Mouse (Mus musculus): ENCODE measurements around the gene Lamb1. TPM values are rescaled to one million over a fixed set of nuclear protein-coding genes. Genes with fewer than 3 reads are reported as not detected.

Lamb1 gene
- polyA plus RNA-seq, 1 experiment from 2014 or later, result 24.4 TPM

DNA sequence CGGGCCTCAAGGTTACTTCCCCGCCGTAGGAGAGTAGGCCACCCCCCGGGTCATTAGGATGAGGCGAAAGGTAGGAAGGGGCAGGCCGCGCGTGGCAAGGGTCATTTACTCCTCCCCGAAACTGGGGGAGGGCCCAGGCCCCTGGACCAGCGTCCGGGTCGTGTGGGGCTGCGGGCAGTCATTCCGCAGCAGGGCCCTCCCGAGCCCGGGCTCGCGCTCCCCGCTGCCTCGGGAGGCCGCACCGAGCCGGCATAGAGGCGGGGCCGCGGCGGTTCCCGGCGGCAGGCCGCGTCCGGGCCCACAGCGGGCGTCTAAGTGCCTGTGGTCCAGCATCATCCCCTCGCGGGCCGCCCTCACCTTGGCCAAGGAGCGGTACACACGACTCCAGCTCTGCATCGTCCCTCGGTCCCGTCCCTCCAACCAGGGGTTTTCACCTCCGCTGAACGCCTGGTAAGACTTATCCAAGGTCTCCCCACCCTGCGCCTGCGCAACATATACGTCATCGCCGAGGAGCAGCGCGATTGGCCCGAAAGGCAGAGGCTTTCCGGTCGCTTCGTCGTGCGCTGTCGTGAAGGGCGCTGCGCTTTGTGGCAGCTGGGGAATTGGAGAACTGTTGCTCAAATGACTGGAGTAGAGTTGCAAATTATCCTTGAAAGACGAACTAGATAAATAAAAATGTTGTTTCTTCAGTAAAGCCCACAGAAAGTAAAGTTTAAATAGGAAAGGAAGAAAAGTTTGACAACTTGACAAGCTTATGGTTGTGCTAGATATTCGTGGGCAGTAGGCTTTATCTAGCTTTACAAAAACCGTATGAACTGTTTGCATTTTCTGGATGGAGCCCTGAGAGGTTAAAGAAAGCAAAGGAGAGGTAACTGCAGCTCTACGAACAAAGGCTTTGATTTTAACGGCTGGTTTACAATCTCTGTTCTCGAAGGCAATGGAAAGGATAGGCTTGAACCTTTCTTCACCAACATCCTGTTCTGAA is 86.2 kb downstream of the Lamb1 start, which contains the start of gene Dld:
Gene Dld, minus strand, starts transcription at position 510 of the 985 bp plus-strand sequence.
- Histone ChIP-seq H3K36me3 (ENCODE audit: control insufficient read depth, insufficient read depth, low read length) (no peaks in the 10 kb centered on the region), H3K9ac (ENCODE audit: low read length) (peak within 1 kb of the TSS; percentile 85), H3K27ac (ENCODE audit: low read depth, low read length) (peak within 1 kb of the TSS; percentile 38; the same call in 1 of the 2 replicates), H3K9me3 (ENCODE audit: control insufficient read depth, low read length) (no peaks in the 10 kb centered on the region), H3K27me3 (ENCODE audit: control insufficient read depth, insufficient read depth, low read length) (no peaks in the 10 kb centered on the region), H3K4me2 (ENCODE audit: low read depth, low read length, severe bottlenecking) (peak within 1 kb of the TSS; percentile 71), H3K4me3 (ENCODE audit: low read depth, low read length) (peak within 1 kb of the TSS; percentile 85), H3K4me1 (replicated peaks; ENCODE audit: control insufficient read depth, insufficient read depth, low read length) (no peaks in the 10 kb centered on the region; the same call in 1 of the 2 replicates)
- ATAC-seq (replicated peaks; ENCODE audit: low FRiP score), result peak; percentile 100
- peak; percentile 95 for DNase-seq (ENCODE audit: low spot score)
- WGBS, result 6% methylated on average over 64 of the region's 66 CpGs

DNA sequence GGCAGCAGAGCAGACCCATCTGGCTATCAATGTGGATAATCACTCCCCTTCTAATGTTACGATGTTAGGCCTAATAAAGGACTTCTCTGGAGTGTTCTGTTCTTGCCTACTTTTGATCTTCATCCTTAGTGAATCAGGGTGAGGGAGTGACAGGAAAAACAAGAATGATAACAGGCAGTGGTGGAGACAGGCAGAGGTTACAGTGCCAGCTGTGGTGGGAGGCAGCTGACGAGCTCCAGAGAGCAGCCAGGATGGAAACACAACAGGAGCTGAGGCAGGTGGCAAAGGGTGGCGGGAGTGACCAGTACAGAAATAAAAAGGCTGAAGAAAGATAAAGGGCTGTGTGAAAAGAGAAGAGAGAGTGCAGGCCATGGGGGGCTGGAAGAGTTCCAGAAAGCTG is 101.4 kb downstream of the Lamb1 start:
- Histone ChIP-seq H3K4me2 (ENCODE audit: low read depth, low read length, severe bottlenecking) (no peak overlapping the region), H3K9ac (ENCODE audit: low read length) (no peak overlapping the region), H3K4me1 (replicated peaks; ENCODE audit: control insufficient read depth, insufficient read depth, low read length) (no peaks in the 10 kb centered on the region), H3K27ac (ENCODE audit: low read depth, low read length) (no peak overlapping the region), H3K36me3 (ENCODE audit: control insufficient read depth, insufficient read depth, low read length) (no peaks in the 10 kb centered on the region), H3K9me3 (ENCODE audit: control insufficient read depth, low read length) (no peaks in the 10 kb centered on the region), H3K27me3 (ENCODE audit: control insufficient read depth, insufficient read depth, low read length) (no peaks in the 10 kb centered on the region), H3K4me3 (ENCODE audit: low read depth, low read length) (no peak overlapping the region)
- no peak for DNase-seq (ENCODE audit: low spot score)
- 72% methylated on average over 3 of the region's 3 CpGs for WGBS
- no peak for ATAC-seq (replicated peaks; ENCODE audit: low FRiP score)

DNA sequence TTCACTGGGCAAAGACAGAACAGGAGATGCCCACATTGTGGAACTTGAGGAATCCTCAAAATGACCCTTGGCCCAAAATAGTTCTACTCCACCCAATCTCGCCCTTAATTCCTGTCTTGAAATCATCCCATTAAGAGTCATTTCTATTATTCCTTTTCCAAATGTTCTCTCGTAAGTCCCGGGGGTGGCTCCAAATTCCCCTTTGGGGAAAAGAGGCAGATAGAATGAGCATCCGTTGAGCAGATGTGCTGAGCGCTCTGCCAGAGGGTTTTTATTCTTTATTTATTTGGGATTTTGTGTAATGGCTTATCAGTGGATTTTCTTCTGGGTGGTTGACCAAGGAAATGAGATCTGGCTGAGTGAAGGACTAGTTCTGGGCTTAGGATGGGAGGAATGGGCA is 102.7 kb downstream of the Lamb1 start:
- 83% methylated on average over 5 of the region's 5 CpGs for WGBS
- H3K4me2 ChIP-seq (ENCODE audit: low read depth, low read length, severe bottlenecking), result no peak overlapping the region
- H3K27ac ChIP-seq (ENCODE audit: low read depth, low read length), result no peak overlapping the region
- H3K36me3 ChIP-seq (ENCODE audit: control insufficient read depth, insufficient read depth, low read length), result no peaks in the 10 kb centered on the region
- H3K4me3 ChIP-seq (ENCODE audit: low read depth, low read length), result no peak overlapping the region
- H3K9me3 ChIP-seq (ENCODE audit: control insufficient read depth, low read length), result no peaks in the 10 kb centered on the region
- DNase-seq (ENCODE audit: low spot score), result no peak
- no peaks in the 10 kb centered on the region for H3K27me3 ChIP-seq (ENCODE audit: control insufficient read depth, insufficient read depth, low read length)
- H3K9ac ChIP-seq (ENCODE audit: low read length), result no peak overlapping the region
- no peak for ATAC-seq (replicated peaks; ENCODE audit: low FRiP score)
- H3K4me1 ChIP-seq (replicated peaks; ENCODE audit: control insufficient read depth, insufficient read depth, low read length), result no peaks in the 10 kb centered on the region

DNA sequence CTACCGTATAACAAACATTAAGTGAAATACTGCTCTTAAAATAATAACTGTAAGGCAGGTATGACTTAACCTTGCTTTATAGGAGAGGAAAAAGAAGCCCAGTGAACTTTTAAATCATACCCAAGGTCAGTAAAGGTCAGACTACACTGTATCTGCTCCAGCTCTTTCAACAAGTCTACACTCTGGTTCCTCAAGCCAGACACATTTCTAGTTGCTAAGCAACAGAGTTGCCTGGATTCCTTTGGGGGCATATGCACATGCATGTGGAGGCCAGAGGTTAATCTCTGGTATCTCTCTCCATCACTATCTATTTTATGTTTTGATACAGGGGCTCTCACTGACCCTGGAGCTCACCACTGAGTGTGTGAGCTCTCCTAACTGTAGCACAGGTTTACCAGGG is 104.1 kb downstream of the Lamb1 start:
- Histone ChIP-seq H3K27ac (ENCODE audit: low read depth, low read length) (no peak overlapping the region), H3K4me1 (replicated peaks; ENCODE audit: control insufficient read depth, insufficient read depth, low read length) (no peaks in the 10 kb centered on the region), H3K27me3 (ENCODE audit: control insufficient read depth, insufficient read depth, low read length) (no peaks in the 10 kb centered on the region), H3K36me3 (ENCODE audit: control insufficient read depth, insufficient read depth, low read length) (no peaks in the 10 kb centered on the region), H3K9ac (ENCODE audit: low read length) (no peak overlapping the region), H3K4me2 (ENCODE audit: low read depth, low read length, severe bottlenecking) (no peak overlapping the region), H3K4me3 (ENCODE audit: low read depth, low read length) (no peak overlapping the region), H3K9me3 (ENCODE audit: control insufficient read depth, low read length) (no peaks in the 10 kb centered on the region)
- ATAC-seq (replicated peaks; ENCODE audit: low FRiP score), result no peak
- WGBS, result 97% methylated on average over 1 of the region's 1 CpGs
- no peak for DNase-seq (ENCODE audit: low spot score)

DNA sequence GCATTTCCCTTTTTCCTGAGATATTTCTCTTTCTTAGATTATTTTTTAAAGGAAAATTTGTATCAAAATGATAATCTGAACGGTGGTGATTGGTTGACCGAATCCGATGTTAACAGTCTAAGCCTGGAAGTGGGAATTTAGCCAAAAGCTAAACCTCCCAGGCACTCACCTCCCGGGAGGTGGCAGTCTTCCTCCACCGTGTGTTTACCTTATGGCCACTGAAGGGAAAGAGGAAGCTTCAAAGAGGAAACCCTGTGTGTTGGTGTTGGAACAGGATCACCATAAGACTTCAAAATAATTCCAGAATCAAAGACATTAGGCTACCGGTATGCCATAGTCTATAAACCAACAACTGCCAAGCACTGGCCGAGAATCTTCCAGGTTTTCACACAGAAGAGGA is 104.6 kb downstream of the Lamb1 start:
- ATAC-seq (replicated peaks; ENCODE audit: low FRiP score) (no peak), DNase-seq (ENCODE audit: low spot score) (no peak)
- Histone ChIP-seq H3K27me3 (ENCODE audit: control insufficient read depth, insufficient read depth, low read length) (no peaks in the 10 kb centered on the region), H3K36me3 (ENCODE audit: control insufficient read depth, insufficient read depth, low read length) (no peaks in the 10 kb centered on the region), H3K9me3 (ENCODE audit: control insufficient read depth, low read length) (no peaks in the 10 kb centered on the region), H3K4me2 (ENCODE audit: low read depth, low read length, severe bottlenecking) (no peak overlapping the region), H3K9ac (ENCODE audit: low read length) (no peak overlapping the region), H3K4me3 (ENCODE audit: low read depth, low read length) (no peak overlapping the region), H3K4me1 (replicated peaks; ENCODE audit: control insufficient read depth, insufficient read depth, low read length) (no peaks in the 10 kb centered on the region), H3K27ac (ENCODE audit: low read depth, low read length) (no peak overlapping the region)
- 85% methylated on average over 7 of the region's 7 CpGs for WGBS

DNA sequence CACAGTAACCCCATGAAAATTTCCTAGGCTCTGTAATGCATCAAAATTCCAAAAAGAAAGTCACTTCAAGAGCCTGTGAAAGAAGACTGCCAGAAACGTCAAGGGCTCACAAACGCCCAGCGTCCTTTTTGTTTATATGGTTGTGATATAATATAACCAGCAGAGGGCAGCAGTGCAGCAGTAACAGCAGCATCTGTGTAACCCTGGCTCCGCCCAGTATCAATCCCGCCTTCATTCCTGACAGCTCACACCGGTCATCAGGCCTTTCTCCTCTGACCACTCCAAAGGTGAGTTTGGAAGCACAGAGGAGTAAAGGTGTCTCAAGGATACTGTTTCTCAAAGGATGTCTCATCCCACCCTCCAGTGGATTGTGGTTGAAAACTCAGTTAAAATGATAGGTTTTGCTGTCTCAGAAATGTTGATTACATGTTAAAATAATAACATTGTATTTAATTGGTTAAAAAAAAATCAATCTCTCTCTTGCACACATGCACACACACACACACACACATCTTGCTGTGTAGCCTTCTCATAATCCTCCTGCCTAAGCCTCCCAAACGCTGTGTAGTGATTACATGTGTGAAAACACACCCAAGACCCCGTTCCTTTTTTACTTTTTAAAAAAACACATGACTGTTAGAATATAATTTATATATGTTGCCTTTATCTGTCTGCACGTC is 109.7 kb downstream of the Lamb1 start:
- H3K36me3 ChIP-seq (ENCODE audit: control insufficient read depth, insufficient read depth, low read length), result no peaks in the 10 kb centered on the region
- WGBS, result 35% methylated on average over 9 of the region's 9 CpGs
- DNase-seq (ENCODE audit: low spot score), result peak; percentile 78
- no peak overlapping the region for H3K27ac ChIP-seq (ENCODE audit: low read depth, low read length)
- no peak overlapping the region for H3K4me2 ChIP-seq (ENCODE audit: low read depth, low read length, severe bottlenecking)
- no peaks in the 10 kb centered on the region for H3K4me1 ChIP-seq (replicated peaks; ENCODE audit: control insufficient read depth, insufficient read depth, low read length)
- H3K9ac ChIP-seq (ENCODE audit: low read length), result no peak overlapping the region
- H3K27me3 ChIP-seq (ENCODE audit: control insufficient read depth, insufficient read depth, low read length), result no peaks in the 10 kb centered on the region
- ATAC-seq (replicated peaks; ENCODE audit: low FRiP score), result peak; percentile 78
- no peak overlapping the region for H3K4me3 ChIP-seq (ENCODE audit: low read depth, low read length)
- H3K9me3 ChIP-seq (ENCODE audit: control insufficient read depth, low read length), result no peaks in the 10 kb centered on the region

DNA sequence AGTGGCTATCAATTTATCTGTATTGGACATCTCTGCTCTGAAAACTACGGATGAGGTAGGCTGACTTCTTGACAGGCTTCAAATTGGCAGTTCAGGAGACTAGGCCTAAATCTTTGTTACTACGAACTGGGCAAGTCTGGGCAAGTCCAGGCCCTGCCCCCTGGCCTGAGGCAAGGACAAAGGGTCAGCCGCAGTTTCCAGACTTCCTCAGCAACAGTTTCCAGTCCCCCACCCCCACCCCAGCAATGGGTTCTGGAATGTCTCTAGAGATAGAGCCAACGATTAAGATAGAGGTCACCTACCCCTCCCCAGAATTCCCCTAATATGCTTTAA is 110.2 kb downstream of the Lamb1 start:
- no peaks in the 10 kb centered on the region for H3K9me3 ChIP-seq (ENCODE audit: control insufficient read depth, low read length)
- WGBS, result 71% methylated on average over 4 of the region's 4 CpGs
- DNase-seq (ENCODE audit: low spot score) (no peak), ATAC-seq (replicated peaks; ENCODE audit: low FRiP score) (0 out of 2 replicates have a peak, but pooled peaks have one; percentile 29)
- H3K9ac ChIP-seq (ENCODE audit: low read length), result no peak overlapping the region
- no peak overlapping the region for H3K4me2 ChIP-seq (ENCODE audit: low read depth, low read length, severe bottlenecking)
- no peaks in the 10 kb centered on the region for H3K27me3 ChIP-seq (ENCODE audit: control insufficient read depth, insufficient read depth, low read length)
- no peaks in the 10 kb centered on the region for H3K4me1 ChIP-seq (replicated peaks; ENCODE audit: control insufficient read depth, insufficient read depth, low read length)
- no peak overlapping the region for H3K27ac ChIP-seq (ENCODE audit: low read depth, low read length)
- H3K36me3 ChIP-seq (ENCODE audit: control insufficient read depth, insufficient read depth, low read length), result no peaks in the 10 kb centered on the region
- H3K4me3 ChIP-seq (ENCODE audit: low read depth, low read length), result no peak overlapping the region

DNA sequence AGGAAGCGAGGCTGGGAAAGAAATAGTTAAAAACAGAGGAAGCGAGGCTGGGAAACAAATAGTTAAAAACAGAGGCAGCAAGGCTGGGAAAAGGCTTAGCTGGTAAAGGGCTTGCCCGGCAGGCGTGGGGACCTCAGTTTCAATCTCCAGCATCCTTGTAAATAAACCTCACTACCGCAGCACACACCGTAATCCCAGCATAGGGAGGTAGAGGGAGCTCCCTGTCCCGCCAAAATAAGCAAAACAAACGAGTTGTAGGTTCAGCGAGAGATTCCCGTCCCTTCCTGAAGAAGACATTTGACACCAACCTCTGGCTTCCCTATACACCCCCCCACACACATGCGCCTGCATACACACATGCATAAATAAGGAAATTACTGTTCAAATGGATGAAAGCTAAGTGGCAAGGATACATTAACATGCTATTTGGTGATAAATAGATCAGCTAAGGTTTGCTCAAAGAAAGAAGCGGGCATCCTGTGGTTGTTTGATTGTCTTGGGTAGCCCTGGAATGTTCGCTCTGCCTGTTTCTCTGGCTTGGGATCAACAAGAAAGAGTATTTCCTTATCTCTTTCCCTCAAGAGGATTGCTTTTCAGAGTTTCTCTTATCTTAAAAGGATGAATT is 111.4 kb downstream of the Lamb1 start:
- Histone ChIP-seq H3K4me2 (ENCODE audit: low read depth, low read length, severe bottlenecking) (peak overlapping the region; percentile 47), H3K27ac (ENCODE audit: low read depth, low read length) (no peak overlapping the region), H3K4me3 (ENCODE audit: low read depth, low read length) (peak overlapping the region; percentile 19; the same call in 1 of the 2 replicates), H3K4me1 (replicated peaks; ENCODE audit: control insufficient read depth, insufficient read depth, low read length) (no peaks in the 10 kb centered on the region), H3K36me3 (ENCODE audit: control insufficient read depth, insufficient read depth, low read length) (no peaks in the 10 kb centered on the region), H3K9ac (ENCODE audit: low read length) (peak overlapping the region; percentile 39; the same call in 1 of the 2 replicates), H3K9me3 (ENCODE audit: control insufficient read depth, low read length) (no peaks in the 10 kb centered on the region), H3K27me3 (ENCODE audit: control insufficient read depth, insufficient read depth, low read length) (no peaks in the 10 kb centered on the region)
- 14% methylated on average over 13 of the region's 13 CpGs for WGBS
- DNase-seq (ENCODE audit: low spot score) (peak; percentile 62), ATAC-seq (replicated peaks; ENCODE audit: low FRiP score) (peak; percentile 47; the same call in 1 of the 2 replicates)

Data from forebrain, embryonic 11.5 days (tissue).